Mouse (Mus musculus): ENCODE data around the gene Slc25a19. TPM values are rescaled to one million over a fixed set of nuclear protein-coding genes. Genes with fewer than 3 reads are reported as not detected.

Slc25a19 gene
- polyA plus RNA-seq, 1 experiment from 2014 or later, result 10.4 TPM

DNA sequence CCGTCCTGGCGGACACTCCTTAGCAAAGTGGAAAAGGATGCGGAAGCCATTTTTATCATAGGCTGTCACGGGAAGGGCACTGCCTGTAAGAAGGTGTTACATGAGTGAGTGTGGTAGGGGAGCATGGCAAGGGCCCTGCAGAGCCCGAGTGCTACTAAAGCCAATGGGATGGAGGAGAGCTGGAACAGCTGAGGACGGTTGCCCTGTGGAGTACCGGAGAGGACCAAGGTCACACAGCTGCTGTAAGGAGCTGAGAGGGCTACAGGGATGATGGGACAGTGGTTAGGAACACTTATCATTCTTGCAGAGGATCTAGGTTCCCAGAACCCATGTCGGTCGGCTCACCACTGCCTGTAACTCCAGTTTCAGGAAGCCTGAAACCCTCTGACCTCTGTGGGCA, 41.7 kb downstream of the Slc25a19 start:
- 80% methylated on average over 9 of the region's 9 CpGs for WGBS (ENCODE audit: insufficient replicate concordance)
- no peaks in the 10 kb centered on the region for H3K4me1 ChIP-seq (replicated peaks)
- peaks cover 98% of the 10 kb centered on the region for H3K36me3 ChIP-seq (replicated peaks)
- H3K4me2 ChIP-seq, result no peak overlapping the region
- H3K9me3 ChIP-seq (replicated peaks), result no peaks in the 10 kb centered on the region
- no peak overlapping the region for H3K4me3 ChIP-seq (replicated peaks)
- H3K9ac ChIP-seq, result no peak overlapping the region
- no peaks in the 10 kb centered on the region for H3K27me3 ChIP-seq
- no peak for ATAC-seq (ENCODE audit: insufficient read depth)
- H3K27ac ChIP-seq (replicated peaks), result no peak overlapping the region

DNA sequence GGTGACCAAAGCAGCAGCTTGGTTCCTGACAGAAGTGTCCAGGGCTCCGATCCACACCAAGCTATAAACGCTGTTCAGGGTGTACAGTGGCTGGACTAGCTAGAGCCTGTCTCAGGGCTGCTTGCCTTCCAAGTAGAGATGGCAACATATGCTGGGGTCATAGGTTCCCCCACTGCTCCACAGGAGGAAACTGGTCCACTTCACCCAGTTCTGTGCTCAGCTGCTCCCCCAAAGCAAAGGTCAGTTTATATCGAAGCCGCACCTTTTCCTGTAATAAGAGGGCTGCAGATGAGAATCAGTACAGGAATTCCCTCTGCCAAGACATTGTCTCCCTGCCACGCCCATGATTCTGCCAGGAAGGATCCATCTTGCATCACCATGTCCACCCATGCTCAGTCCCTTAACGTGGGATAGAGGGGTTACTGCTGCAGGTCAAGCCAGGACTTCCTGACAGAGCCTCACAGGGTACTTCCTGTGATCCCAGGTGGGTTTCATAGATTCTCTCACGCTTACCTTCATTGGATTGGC, 42.5 kb downstream of the Slc25a19 start:
- WGBS (ENCODE audit: insufficient replicate concordance), result 82% methylated on average over 7 of the region's 7 CpGs
- Histone ChIP-seq H3K27me3 (no peaks in the 10 kb centered on the region), H3K4me3 (replicated peaks) (no peak overlapping the region), H3K4me1 (replicated peaks) (no peaks in the 10 kb centered on the region), H3K9me3 (replicated peaks) (no peaks in the 10 kb centered on the region), H3K4me2 (no peak overlapping the region), H3K27ac (replicated peaks) (no peak overlapping the region), H3K9ac (no peak overlapping the region), H3K36me3 (replicated peaks) (peaks cover 98% of the 10 kb centered on the region)
- ATAC-seq (ENCODE audit: insufficient read depth), result no peak

DNA sequence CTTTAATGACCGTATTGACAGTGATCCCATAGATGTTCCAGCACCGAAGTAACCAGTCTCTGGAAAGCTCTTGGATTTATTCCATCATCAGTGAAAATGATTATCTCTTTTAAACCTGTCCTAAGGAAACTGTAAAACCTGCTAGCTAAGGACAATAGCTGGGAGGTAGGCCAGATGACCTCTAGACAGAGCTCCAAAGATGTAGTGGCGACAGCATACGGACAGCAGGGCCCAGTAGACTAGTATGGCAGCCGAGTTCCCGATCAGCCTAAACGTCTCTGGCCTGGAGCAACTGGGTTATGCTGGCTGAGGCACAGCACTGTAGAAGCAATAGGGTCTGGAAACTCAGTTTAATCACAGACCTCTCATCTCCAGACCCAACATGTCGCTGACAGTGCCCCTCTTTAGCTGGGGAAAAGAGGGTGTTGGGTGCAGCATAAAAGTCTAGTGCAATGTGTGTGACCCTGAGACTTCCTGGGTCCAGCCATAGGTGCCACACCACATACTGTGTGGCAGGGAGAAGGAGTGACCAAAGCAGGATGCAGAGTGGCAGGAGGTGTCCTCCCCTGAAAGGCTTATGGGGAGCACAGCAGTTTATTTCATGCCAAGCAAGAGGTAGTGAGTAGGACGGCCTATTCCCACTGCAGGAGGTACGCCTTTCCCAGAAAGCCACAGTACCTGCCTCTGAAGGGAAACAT, 43.6 kb downstream of the Slc25a19 start:
- no peaks in the 10 kb centered on the region for H3K4me1 ChIP-seq (replicated peaks)
- no peak for ATAC-seq (ENCODE audit: insufficient read depth)
- no peaks in the 10 kb centered on the region for H3K9me3 ChIP-seq (replicated peaks)
- no peak overlapping the region for H3K4me3 ChIP-seq (replicated peaks)
- no peak overlapping the region for H3K9ac ChIP-seq
- H3K27ac ChIP-seq (replicated peaks), result no peak overlapping the region
- peaks cover 98% of the 10 kb centered on the region for H3K36me3 ChIP-seq (replicated peaks)
- WGBS (ENCODE audit: insufficient replicate concordance), result 76% methylated on average over 10 of the region's 10 CpGs
- H3K27me3 ChIP-seq, result no peaks in the 10 kb centered on the region
- H3K4me2 ChIP-seq, result no peak overlapping the region

DNA sequence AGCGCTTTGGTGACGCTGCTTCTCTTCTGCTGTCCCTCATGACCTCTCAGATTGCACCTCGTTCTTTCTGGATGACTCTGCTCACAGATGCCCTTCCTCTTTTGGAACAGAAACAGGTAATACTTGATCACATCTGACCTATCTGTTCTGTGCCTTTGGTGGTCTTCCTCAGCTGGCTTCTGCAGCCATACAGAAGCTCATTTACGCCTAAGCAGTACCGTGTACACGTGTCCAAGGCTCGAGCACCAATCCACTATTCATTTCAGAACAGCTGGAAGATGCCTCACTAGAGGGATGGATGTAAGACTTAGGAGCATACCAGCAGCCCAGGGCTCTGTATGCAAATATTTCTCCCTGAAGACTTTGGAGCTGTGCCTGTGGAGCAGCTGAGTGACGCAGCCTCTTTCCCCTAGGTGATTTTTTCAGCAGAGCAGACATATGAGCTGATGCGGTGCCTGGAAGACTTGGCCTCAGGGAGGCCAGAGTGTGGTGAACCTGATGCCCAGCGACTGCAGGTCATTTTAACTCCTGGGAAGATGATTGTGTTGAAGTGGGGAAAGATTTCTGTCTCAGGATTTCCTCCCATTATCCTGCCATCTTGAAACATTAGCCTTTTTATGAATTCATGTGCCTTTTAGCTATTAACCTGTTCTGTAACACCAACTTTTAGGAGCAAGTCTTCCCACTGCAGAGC, 45.0 kb downstream of the Slc25a19 start:
- Histone ChIP-seq H3K9me3 (replicated peaks) (no peaks in the 10 kb centered on the region), H3K36me3 (replicated peaks) (peaks cover 100% of the 10 kb centered on the region), H3K4me1 (replicated peaks) (no peaks in the 10 kb centered on the region), H3K27ac (replicated peaks) (no peak overlapping the region), H3K4me2 (no peak overlapping the region), H3K9ac (no peak overlapping the region), H3K4me3 (replicated peaks) (no peak overlapping the region), H3K27me3 (no peaks in the 10 kb centered on the region)
- ATAC-seq (ENCODE audit: insufficient read depth), result no peak
- WGBS (ENCODE audit: insufficient replicate concordance), result 77% methylated on average over 10 of the region's 10 CpGs

DNA sequence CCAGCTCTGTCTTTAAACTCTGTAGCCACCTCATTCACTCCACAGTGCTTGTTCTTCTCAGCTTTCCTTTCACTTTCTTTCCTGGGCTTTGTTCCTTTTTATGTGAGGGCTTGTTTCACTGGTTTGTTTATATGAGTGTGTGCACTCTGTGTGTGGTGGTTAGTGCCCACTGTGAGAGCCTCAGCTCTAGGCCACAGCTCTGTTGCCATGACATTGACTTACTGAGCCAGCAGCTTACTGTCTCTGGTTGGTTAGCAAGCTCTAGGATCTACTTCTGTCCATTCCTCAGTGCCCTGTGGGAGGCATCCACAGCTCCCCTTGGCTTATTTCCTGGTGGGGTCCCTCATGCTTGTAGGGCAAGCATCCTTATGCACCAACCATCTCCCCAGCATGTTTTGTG, 49.0 kb downstream of the Slc25a19 start:
- H3K9me3 ChIP-seq (replicated peaks), result no peaks in the 10 kb centered on the region
- no peak for ATAC-seq (ENCODE audit: insufficient read depth)
- H3K9ac ChIP-seq, result no peak overlapping the region
- no peak overlapping the region for H3K4me2 ChIP-seq
- peaks cover 80% of the 10 kb centered on the region for H3K36me3 ChIP-seq (replicated peaks)
- H3K27ac ChIP-seq (replicated peaks), result no peak overlapping the region
- no peak overlapping the region for H3K4me3 ChIP-seq (replicated peaks)
- H3K27me3 ChIP-seq, result no peaks in the 10 kb centered on the region
- H3K4me1 ChIP-seq (replicated peaks), result no peaks in the 10 kb centered on the region

DNA sequence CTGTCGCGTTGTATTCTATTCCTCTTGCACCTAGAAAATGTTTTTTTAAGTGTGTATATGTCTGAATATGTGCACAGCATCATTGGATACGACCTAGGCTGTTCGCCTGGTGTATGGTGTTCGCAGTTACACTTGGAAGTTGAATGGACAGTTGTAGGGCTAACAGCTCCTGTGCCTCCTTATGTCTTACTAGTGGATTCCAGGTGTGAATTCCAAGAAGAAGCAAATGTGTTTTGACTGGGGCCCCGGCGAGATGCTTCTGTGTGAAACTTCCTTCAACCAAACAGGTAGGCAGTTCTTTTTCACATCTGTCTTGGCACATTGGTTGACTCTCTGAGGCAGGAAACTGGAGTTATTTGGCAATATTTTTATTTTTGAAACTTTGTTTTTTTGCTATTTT, 63.1 kb downstream of the Slc25a19 start:
- peaks cover 43% of the 10 kb centered on the region for H3K36me3 ChIP-seq (replicated peaks)
- peak overlapping the region; percentile 88 for H3K27ac ChIP-seq (replicated peaks)
- no peak for ATAC-seq (ENCODE audit: insufficient read depth)
- peak overlapping the region; percentile 81 for H3K4me2 ChIP-seq
- H3K27me3 ChIP-seq, result no peaks in the 10 kb centered on the region
- no peaks in the 10 kb centered on the region for H3K9me3 ChIP-seq (replicated peaks)
- 8% methylated on average over 7 of the region's 7 CpGs for WGBS (ENCODE audit: insufficient replicate concordance)
- H3K9ac ChIP-seq, result peak overlapping the region; percentile 82
- H3K4me3 ChIP-seq (replicated peaks), result peak overlapping the region; percentile 93
- peaks cover 43% of the 10 kb centered on the region for H3K4me1 ChIP-seq (replicated peaks)

Other genes with a start within 250 kb of the Slc25a19 start
- gene Cdr2l, start 246.4 kb downstream of the Slc25a19 start, polyA plus RNA-seq (2015; fragmentation: Nextera tagmentation; extraction: Ambion mirVana), result 1.2 and 1.3 TPM in 2 replicates
- 78.1 and 78.7 TPM in 2 replicates for gene Mrpl58, start 224.5 kb downstream of the Slc25a19 start, polyA plus RNA-seq (2015; fragmentation: Nextera tagmentation; extraction: Ambion mirVana)
- gene Atp5h, start 208.3 kb downstream of the Slc25a19 start, polyA plus RNA-seq (2015; fragmentation: Nextera tagmentation; extraction: Ambion mirVana), result 453 and 509 TPM in 2 replicates
- gene Kctd2, start 208.2 kb downstream of the Slc25a19 start, polyA plus RNA-seq (2015; fragmentation: Nextera tagmentation; extraction: Ambion mirVana), result 4.4 and 5.6 TPM in 2 replicates
- 0.55 and 0.71 TPM in 2 replicates for gene Trim80, start 187.8 kb downstream of the Slc25a19 start, polyA plus RNA-seq (2015; fragmentation: Nextera tagmentation; extraction: Ambion mirVana)
- gene Slc16a5, start 165.8 kb downstream of the Slc25a19 start, polyA plus RNA-seq (2015; fragmentation: Nextera tagmentation; extraction: Ambion mirVana), result 0.08 and 0.15 TPM in 2 replicates
- 3.3 and 3.5 TPM in 2 replicates for gene Armc7, start 152.6 kb downstream of the Slc25a19 start, polyA plus RNA-seq (2015; fragmentation: Nextera tagmentation; extraction: Ambion mirVana)
- gene Nt5c, start 136.4 kb downstream of the Slc25a19 start, polyA plus RNA-seq (2015; fragmentation: Nextera tagmentation; extraction: Ambion mirVana), result 38.1 and 41.9 TPM in 2 replicates
- gene Jpt1, start 113.9 kb downstream of the Slc25a19 start, polyA plus RNA-seq (2015; fragmentation: Nextera tagmentation; extraction: Ambion mirVana), result 233 and 234 TPM in 2 replicates
- 301 and 355 TPM in 2 replicates for gene Sumo2, start 92.0 kb downstream of the Slc25a19 start, polyA plus RNA-seq (2015; fragmentation: Nextera tagmentation; extraction: Ambion mirVana)
- 111 and 114 TPM in 2 replicates for gene Nup85, start 63.9 kb downstream of the Slc25a19 start, polyA plus RNA-seq (2015; fragmentation: Nextera tagmentation; extraction: Ambion mirVana)
- gene Mrps7, start 24.4 kb downstream of the Slc25a19 start, polyA plus RNA-seq (2015; fragmentation: Nextera tagmentation; extraction: Ambion mirVana), result 49.5 and 51.3 TPM in 2 replicates
- 7.7 and 8.2 TPM in 2 replicates for gene Gga3, start 24.2 kb downstream of the Slc25a19 start, polyA plus RNA-seq (2015; fragmentation: Nextera tagmentation; extraction: Ambion mirVana)
- gene Mif4gd, start 15.3 kb downstream of the Slc25a19 start, polyA plus RNA-seq (2015; fragmentation: Nextera tagmentation; extraction: Ambion mirVana), result 27.3 and 32.3 TPM in 2 replicates
- 53.4 and 55.8 TPM in 2 replicates for gene Grb2, start 80.3 kb upstream of the Slc25a19 start, polyA plus RNA-seq (2015; fragmentation: Nextera tagmentation; extraction: Ambion mirVana)
- 9.9 and 10.1 TPM in 2 replicates for gene Tmem94, start 137.1 kb upstream of the Slc25a19 start, polyA plus RNA-seq (2015; fragmentation: Nextera tagmentation; extraction: Ambion mirVana)
- 5.7 and 6.7 TPM in 2 replicates for gene Caskin2, start 185.3 kb upstream of the Slc25a19 start, polyA plus RNA-seq (2015; fragmentation: Nextera tagmentation; extraction: Ambion mirVana)
- gene Tsen54, start 186.4 kb upstream of the Slc25a19 start, polyA plus RNA-seq (2015; fragmentation: Nextera tagmentation; extraction: Ambion mirVana), result 13.7 and 18.7 TPM in 2 replicates
- gene Llgl2, start 195.8 kb upstream of the Slc25a19 start, polyA plus RNA-seq (2015; fragmentation: Nextera tagmentation; extraction: Ambion mirVana), result 11.9 and 16.2 TPM in 2 replicates
- gene Myo15b, start 230.1 kb upstream of the Slc25a19 start, polyA plus RNA-seq (2015; fragmentation: Nextera tagmentation; extraction: Ambion mirVana), result 0.45 and 0.46 TPM in 2 replicates